Mouse (Mus musculus): ENCODE measurements at regions not wholly inside any gene's neighbourhood (a gene's known extent, or its start where the extent isn't known, plus 50 kb on each side); places are given as distances from the start of the nearest gene placed in this dataset.

DNA sequence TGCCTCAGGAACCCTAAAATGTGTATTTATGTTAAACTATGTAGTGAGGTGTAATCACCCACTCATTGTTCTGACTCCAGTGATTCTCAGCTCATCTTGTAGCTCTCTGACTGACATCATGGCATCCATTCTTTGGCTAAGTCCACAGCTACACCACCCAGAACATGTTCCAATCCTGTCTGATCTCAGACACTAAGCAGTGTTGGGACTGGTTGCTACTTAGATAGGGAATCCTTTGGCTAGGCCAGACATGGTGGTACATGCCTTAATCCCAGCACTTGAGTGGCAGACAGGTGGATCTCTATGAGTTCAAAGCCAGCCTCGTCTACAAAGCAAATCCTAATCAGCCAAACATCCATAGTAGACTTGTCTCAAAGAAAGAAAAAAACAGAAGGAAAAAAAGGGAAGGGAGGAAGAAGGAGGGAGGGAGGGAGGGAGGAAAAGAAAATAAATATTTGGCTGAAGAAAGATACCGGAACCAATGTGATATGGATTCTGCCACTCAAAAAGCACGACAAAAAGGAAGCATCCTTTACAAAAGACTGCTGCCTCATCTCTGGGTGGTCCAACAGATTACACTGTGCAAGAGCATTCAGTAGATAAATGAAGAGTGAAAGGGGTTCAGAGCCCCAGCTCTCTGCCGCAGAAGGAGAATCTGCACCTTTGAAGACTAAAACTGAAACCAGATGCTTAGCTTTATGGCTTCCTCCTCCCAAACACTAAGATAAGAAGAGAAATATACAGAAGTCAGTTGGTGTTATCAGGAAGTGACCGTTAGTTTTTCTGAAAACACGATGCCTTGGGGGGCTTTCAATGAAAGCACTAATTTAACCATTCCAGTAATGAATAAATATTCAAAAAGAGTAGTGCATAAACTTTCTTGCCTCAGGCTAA is 51.5 kb upstream of the Med13 start:
- Histone ChIP-seq H3K4me3 (replicated peaks; ENCODE audit: low read depth, low read length) (no peak overlapping the region), H3K9ac (replicated peaks; ENCODE audit: low read length) (no peak overlapping the region), H3K27ac (replicated peaks; ENCODE audit: low read depth, low read length) (no peak overlapping the region), H3K27me3 (ENCODE audit: control insufficient read depth, insufficient read depth, low read length) (no peaks in the 10 kb centered on the region), H3K9me3 (ENCODE audit: control insufficient read depth, low read length) (no peaks in the 10 kb centered on the region), H3K4me2 (ENCODE audit: low read length) (no peak overlapping the region), H3K4me1 (ENCODE audit: control insufficient read depth, insufficient read depth, low read length) (0 out of 2 replicates have a peak, but pooled peaks cover 3% of the 10 kb centered on the region), H3K36me3 (ENCODE audit: control insufficient read depth, insufficient read depth, low read length) (no peaks in the 10 kb centered on the region)
- ATAC-seq (ENCODE audit: low FRiP score, low TSS enrichment) (no peak), DNase-seq (no peak)
- 53% methylated on average over 6 of the region's 6 CpGs for WGBS

DNA sequence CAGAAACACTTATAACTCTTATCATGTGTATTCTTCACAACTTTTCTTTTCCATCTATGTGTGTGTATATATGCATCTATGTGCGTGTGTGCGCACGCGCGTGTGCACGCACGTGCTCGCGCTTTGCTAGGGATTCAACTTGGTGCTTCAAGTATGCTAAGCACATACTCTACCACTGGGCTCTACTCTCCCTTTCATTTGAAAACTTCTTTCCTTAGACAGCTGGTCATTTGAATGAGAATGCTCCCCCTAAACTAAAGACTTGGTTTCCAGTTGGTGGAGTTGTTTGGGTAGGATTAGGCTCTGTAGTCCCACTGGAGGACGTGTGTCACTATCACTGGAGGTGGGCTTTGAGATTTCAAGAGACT is 52.2 kb upstream of the Med13 start:
- no peaks in the 10 kb centered on the region for H3K27me3 ChIP-seq (ENCODE audit: control insufficient read depth, insufficient read depth, low read length)
- peak; percentile 26 for DNase-seq

DNA sequence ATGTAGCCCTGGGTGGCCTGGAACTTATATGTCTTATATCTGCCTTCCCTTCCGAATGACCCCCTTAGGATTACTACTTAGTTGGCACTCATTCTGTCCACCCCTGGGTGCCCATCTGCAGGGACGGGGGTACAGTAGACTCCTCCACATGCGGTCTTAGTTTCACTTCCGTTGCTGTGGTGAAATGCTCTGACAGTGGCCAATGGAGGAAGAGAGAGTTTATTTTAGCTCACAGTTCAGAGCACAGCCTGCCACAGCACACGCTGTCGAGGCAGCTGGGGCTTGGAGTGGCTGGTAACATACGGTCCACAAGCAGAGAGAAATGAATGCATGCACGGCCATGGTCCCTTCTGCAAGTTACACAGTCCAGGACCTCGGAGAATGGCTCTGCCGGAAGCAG is 53.1 kb upstream of the Med13 start:
- H3K9ac ChIP-seq (replicated peaks; ENCODE audit: low read length): no peak overlapping the region
- no peaks in the 10 kb centered on the region for H3K9me3 ChIP-seq (ENCODE audit: control insufficient read depth, low read length)
- H3K4me3 ChIP-seq (replicated peaks; ENCODE audit: low read depth, low read length): no peak overlapping the region
- WGBS: 86% methylated on average over 10 of the region's 10 CpGs
- H3K4me1 ChIP-seq (ENCODE audit: control insufficient read depth, insufficient read depth, low read length): 0 out of 2 replicates have a peak, but pooled peaks cover 3% of the 10 kb centered on the region
- no peaks in the 10 kb centered on the region for H3K36me3 ChIP-seq (ENCODE audit: control insufficient read depth, insufficient read depth, low read length)
- H3K27me3 ChIP-seq (ENCODE audit: control insufficient read depth, insufficient read depth, low read length): no peaks in the 10 kb centered on the region
- DNase-seq: no peak
- no peak overlapping the region for H3K4me2 ChIP-seq (ENCODE audit: low read length)
- ATAC-seq (ENCODE audit: low FRiP score, low TSS enrichment): no peak
- no peak overlapping the region for H3K27ac ChIP-seq (replicated peaks; ENCODE audit: low read depth, low read length)

More for the DNA sequence above, 52.2 kb upstream of the Med13 start:
- no peak overlapping the region for H3K4me2 ChIP-seq (ENCODE audit: low read length)
- no peak overlapping the region for H3K27ac ChIP-seq (replicated peaks; ENCODE audit: low read depth, low read length)
- H3K4me1 ChIP-seq (ENCODE audit: control insufficient read depth, insufficient read depth, low read length): 0 out of 2 replicates have a peak, but pooled peaks cover 3% of the 10 kb centered on the region
- H3K36me3 ChIP-seq (ENCODE audit: control insufficient read depth, insufficient read depth, low read length): no peaks in the 10 kb centered on the region
- H3K9ac ChIP-seq (replicated peaks; ENCODE audit: low read length): no peak overlapping the region
- WGBS: 65% methylated on average over 10 of the region's 10 CpGs
- ATAC-seq (ENCODE audit: low FRiP score, low TSS enrichment): no peak
- no peak overlapping the region for H3K4me3 ChIP-seq (replicated peaks; ENCODE audit: low read depth, low read length)
- no peaks in the 10 kb centered on the region for H3K9me3 ChIP-seq (ENCODE audit: control insufficient read depth, low read length)

DNA sequence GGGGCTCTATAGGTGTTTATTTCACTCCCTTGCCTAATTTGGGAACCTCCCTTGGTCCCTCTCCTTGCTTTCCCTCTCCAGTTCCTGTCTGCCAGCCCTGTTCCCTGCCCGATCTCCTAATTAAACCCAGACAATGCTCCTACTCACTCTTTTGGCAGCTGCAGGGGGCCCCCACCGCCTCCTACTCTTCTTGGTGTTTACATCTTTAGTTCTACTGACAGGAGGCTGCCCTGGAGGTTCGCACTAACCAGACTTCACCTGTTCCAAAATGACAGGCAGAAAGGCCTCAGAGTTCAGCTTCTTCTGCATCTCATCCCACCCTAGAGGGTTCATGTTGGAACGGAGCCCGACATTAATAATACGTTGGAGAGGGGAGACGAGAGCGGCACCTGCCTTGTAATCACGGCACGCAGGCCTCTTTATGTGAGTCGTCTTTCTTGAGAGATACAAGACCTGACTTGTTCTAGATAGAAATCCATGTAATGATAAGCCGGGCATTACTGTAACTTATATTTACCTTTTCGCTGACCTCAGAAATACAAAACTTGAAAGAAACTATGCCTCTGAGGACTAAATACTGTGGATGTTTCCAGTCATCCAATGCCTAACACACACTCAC is 55.5 kb upstream of the Med13 start:
- Histone ChIP-seq H3K36me3 (ENCODE audit: control insufficient read depth, insufficient read depth, low read length) (no peaks in the 10 kb centered on the region), H3K4me2 (ENCODE audit: low read length) (no peak overlapping the region), H3K4me3 (replicated peaks; ENCODE audit: low read depth, low read length) (no peak overlapping the region), H3K9ac (replicated peaks; ENCODE audit: low read length) (no peak overlapping the region), H3K4me1 (ENCODE audit: control insufficient read depth, insufficient read depth, low read length) (0 out of 2 replicates have a peak, but pooled peaks cover 18% of the 10 kb centered on the region), H3K9me3 (ENCODE audit: control insufficient read depth, low read length) (no peaks in the 10 kb centered on the region), H3K27ac (replicated peaks; ENCODE audit: low read depth, low read length) (no peak overlapping the region), H3K27me3 (ENCODE audit: control insufficient read depth, insufficient read depth, low read length) (no peaks in the 10 kb centered on the region)
- ATAC-seq (ENCODE audit: low FRiP score, low TSS enrichment): no peak
- peak; percentile 42 for DNase-seq
- 39% methylated on average over 13 of the region's 13 CpGs for WGBS

DNA sequence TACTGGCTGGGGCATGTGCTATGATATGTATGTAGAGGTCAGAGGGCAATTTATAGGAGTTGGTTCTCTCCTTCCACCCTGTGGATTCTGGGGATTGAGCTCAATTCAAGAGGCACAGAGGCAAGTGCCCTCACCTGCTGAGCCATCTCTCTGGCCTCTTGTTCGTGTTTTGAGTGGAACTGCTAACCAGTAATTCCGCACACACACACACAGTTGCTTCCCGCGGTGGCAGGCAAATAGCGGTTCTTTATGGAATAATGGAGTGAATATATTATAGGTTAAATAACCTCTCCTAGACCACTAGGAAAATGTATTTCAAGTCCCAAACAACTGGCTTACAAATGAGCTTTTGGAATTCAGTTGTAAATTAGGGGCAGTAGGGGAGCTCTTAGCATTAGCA is 59.1 kb upstream of the Med13 start:
- 19% methylated on average over 5 of the region's 5 CpGs for WGBS
- H3K4me2 ChIP-seq (ENCODE audit: low read length): no peak overlapping the region
- H3K9me3 ChIP-seq (ENCODE audit: control insufficient read depth, low read length): no peaks in the 10 kb centered on the region
- DNase-seq: peak; percentile 42
- no peaks in the 10 kb centered on the region for H3K36me3 ChIP-seq (ENCODE audit: control insufficient read depth, insufficient read depth, low read length)
- H3K4me1 ChIP-seq (ENCODE audit: control insufficient read depth, insufficient read depth, low read length): 0 out of 2 replicates have a peak, but pooled peaks cover 18% of the 10 kb centered on the region
- ATAC-seq (ENCODE audit: low FRiP score, low TSS enrichment): no peak
- H3K9ac ChIP-seq (replicated peaks; ENCODE audit: low read length): no peak overlapping the region
- H3K4me3 ChIP-seq (replicated peaks; ENCODE audit: low read depth, low read length): no peak overlapping the region
- H3K27ac ChIP-seq (replicated peaks; ENCODE audit: low read depth, low read length): no peak overlapping the region
- no peaks in the 10 kb centered on the region for H3K27me3 ChIP-seq (ENCODE audit: control insufficient read depth, insufficient read depth, low read length)

DNA sequence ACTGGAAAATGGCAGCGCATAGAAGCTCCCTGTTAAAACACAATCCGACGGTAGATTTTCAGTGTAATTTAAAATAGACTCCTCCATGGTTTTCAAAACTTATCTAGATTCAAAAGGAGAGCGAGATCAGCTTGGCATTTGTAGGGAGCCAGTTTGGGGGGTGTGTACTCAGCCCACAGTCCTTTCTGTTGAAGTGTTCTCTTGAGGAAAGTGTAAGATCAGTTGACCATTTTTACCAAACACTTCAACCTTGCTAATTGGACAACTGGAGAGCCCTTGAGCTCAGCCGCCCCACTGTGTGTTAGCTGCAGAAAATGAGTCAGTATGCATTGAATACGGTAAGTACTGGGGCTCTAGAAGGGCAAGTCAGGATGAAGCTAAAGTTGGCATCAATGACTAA is 59.8 kb upstream of the Med13 start:
- DNase-seq (peak; percentile 4), ATAC-seq (ENCODE audit: low FRiP score, low TSS enrichment) (no peak)

DNA sequence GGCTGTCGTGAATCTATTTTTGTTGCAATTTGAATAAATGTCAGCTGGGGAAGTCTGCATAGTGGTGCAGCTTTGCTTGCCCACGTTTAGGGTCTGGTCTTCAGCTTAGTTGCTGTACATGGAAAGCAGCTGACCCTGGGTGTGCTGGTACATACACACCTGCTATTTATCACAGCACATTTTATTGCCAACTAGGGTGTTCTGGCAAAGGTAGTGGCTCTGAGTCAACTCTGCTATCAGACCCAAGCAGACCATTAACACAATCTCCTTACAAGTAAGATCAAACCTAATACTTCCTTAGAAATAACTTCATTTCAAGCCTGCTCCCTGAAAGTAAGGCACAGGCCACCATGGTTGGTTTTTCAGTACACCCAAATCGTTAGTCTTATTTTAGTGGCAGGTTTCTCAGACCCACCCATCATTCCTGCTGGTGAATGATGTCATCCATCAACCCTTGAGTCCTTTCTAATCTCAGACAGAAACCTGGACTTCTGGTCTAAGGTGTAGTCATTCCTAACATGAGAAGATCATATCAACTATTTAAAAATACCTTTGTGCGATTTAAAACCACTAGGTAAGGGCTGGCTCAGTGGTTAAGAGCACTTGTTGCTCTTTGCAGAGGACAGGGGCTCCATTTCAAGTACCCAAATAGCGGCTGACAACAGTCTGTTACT is 62.5 kb upstream of the Med13 start:
- H3K27ac ChIP-seq (replicated peaks; ENCODE audit: low read depth, low read length): no peak overlapping the region
- no peak for ATAC-seq (ENCODE audit: low FRiP score, low TSS enrichment)

More for the DNA sequence above, 59.8 kb upstream of the Med13 start:
- no peak overlapping the region for H3K4me2 ChIP-seq (ENCODE audit: low read length)
- 41% methylated on average over 6 of the region's 6 CpGs for whole genome bisulfite sequencing
- no peaks in the 10 kb centered on the region for H3K36me3 ChIP-seq (ENCODE audit: control insufficient read depth, insufficient read depth, low read length)
- H3K4me1 ChIP-seq (ENCODE audit: control insufficient read depth, insufficient read depth, low read length): 0 out of 2 replicates have a peak, but pooled peaks cover 18% of the 10 kb centered on the region
- no peak overlapping the region for H3K27ac ChIP-seq (replicated peaks; ENCODE audit: low read depth, low read length)
- no peaks in the 10 kb centered on the region for H3K9me3 ChIP-seq (ENCODE audit: control insufficient read depth, low read length)
- no peak overlapping the region for H3K9ac ChIP-seq (replicated peaks; ENCODE audit: low read length)
- no peaks in the 10 kb centered on the region for H3K27me3 ChIP-seq (ENCODE audit: control insufficient read depth, insufficient read depth, low read length)
- H3K4me3 ChIP-seq (replicated peaks; ENCODE audit: low read depth, low read length): no peak overlapping the region

DNA sequence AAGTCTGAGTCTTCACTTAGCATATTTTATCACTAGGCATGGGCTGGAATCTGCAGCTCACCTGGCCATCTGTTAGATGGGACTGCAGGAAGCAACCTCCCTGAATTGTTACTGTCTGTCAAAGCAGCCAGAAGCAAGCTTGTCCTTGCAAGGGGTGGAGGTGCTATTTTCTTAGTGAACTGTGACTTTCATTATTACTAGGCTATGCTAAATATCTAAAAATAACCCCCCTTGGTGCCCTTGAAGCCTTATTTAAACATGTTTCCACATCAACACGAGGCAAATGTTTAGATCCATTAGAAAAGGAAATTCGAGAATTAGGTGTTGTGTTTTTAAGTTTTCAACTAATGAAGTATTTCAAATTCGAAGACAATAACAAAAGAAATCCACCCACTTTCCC is 55.5 kb upstream of the Rnft1 start:
- H3K9me3 ChIP-seq (ENCODE audit: control insufficient read depth, low read length): no peaks in the 10 kb centered on the region
- H3K4me2 ChIP-seq (ENCODE audit: low read length): no peak overlapping the region
- whole genome bisulfite sequencing: 70% methylated on average over 3 of the region's 3 CpGs
- H3K4me1 ChIP-seq (ENCODE audit: control insufficient read depth, insufficient read depth, low read length): no peaks in the 10 kb centered on the region
- no peak overlapping the region for H3K4me3 ChIP-seq (replicated peaks; ENCODE audit: low read depth, low read length)
- no peak overlapping the region for H3K27ac ChIP-seq (replicated peaks; ENCODE audit: low read depth, low read length)
- no peak for ATAC-seq (ENCODE audit: low FRiP score, low TSS enrichment)
- no peaks in the 10 kb centered on the region for H3K27me3 ChIP-seq (ENCODE audit: control insufficient read depth, insufficient read depth, low read length)
- no peaks in the 10 kb centered on the region for H3K36me3 ChIP-seq (ENCODE audit: control insufficient read depth, insufficient read depth, low read length)
- no peak overlapping the region for H3K9ac ChIP-seq (replicated peaks; ENCODE audit: low read length)
- DNase-seq: no peak

More for the DNA sequence above, 62.5 kb upstream of the Med13 start:
- DNase-seq: no peak
- 84% methylated on average over 5 of the region's 5 CpGs for WGBS
- no peak overlapping the region for H3K9ac ChIP-seq (replicated peaks; ENCODE audit: low read length)
- H3K4me3 ChIP-seq (replicated peaks; ENCODE audit: low read depth, low read length): no peak overlapping the region
- H3K4me1 ChIP-seq (ENCODE audit: control insufficient read depth, insufficient read depth, low read length): 0 out of 2 replicates have a peak, but pooled peaks cover 15% of the 10 kb centered on the region
- H3K36me3 ChIP-seq (ENCODE audit: control insufficient read depth, insufficient read depth, low read length): no peaks in the 10 kb centered on the region
- no peaks in the 10 kb centered on the region for H3K27me3 ChIP-seq (ENCODE audit: control insufficient read depth, insufficient read depth, low read length)
- H3K4me2 ChIP-seq (ENCODE audit: low read length): no peak overlapping the region
- no peaks in the 10 kb centered on the region for H3K9me3 ChIP-seq (ENCODE audit: control insufficient read depth, low read length)
